Mouse (Mus musculus) liver, embryonic 15.5 days (tissue): ENCODE measurements around the gene Peak1. TPM values are rescaled to one million over a fixed set of nuclear protein-coding genes. Genes with fewer than 3 reads are reported as not detected.

Experiments
- ATAC-seq: fragments of 200-750 bp; cut with Nextera tagmentation; 2 replicates; pipeline ENCODE4 v1.8.0; 2017; ENCODE audit warnings: moderate number of reproducible peaks, mild to moderate bottlenecking, moderate library complexity; ENCODE audit not compliant: insufficient read depth
- H3K27ac ChIP-seq: fragments of 300-500 bp; sonication (generic); replicated peaks from 2 replicates; pipeline ENCODE4 v1.5.1; 2015; ENCODE audit warnings: mild to moderate bottlenecking, inconsistent platforms
- H3K27me3 ChIP-seq: fragments of 300-500 bp; sonication (generic); 2 replicates; pipeline ENCODE4 v1.6.1; 2015; ENCODE audit warnings: mild to moderate bottlenecking, inconsistent platforms
- H3K36me3 ChIP-seq: fragments of 300-500 bp; sonication (generic); replicated peaks from 2 replicates; pipeline ENCODE4 v1.6.1; 2015; ENCODE audit warnings: moderate library complexity, mild to moderate bottlenecking, inconsistent platforms
- H3K4me1 ChIP-seq: fragments of 300-500 bp; sonication (generic); replicated peaks from 2 replicates; pipeline ENCODE4 v1.6.1; 2015; ENCODE audit warnings: inconsistent platforms
- H3K4me2 ChIP-seq: fragments of 300-500 bp; sonication (generic); 2 replicates; pipeline ENCODE4 v1.6.1; 2015; ENCODE audit warnings: moderate library complexity, mild to moderate bottlenecking, inconsistent platforms
- H3K4me3 ChIP-seq: fragments of 300-500 bp; sonication (generic); replicated peaks from 2 replicates; pipeline ENCODE4 v1.5.1; 2015; ENCODE audit warnings: mild to moderate bottlenecking, inconsistent platforms
- H3K9ac ChIP-seq: fragments of 300-500 bp; sonication (generic); 2 replicates; pipeline ENCODE4 v1.6.1; 2015; ENCODE audit warnings: moderate library complexity, mild to moderate bottlenecking, inconsistent platforms
- H3K9me3 ChIP-seq: fragments of 300-500 bp; sonication (generic); replicated peaks from 2 replicates; pipeline ENCODE4 v1.6.1; 2016; ENCODE audit warnings: inconsistent platforms
- WGBS: fragments of 180-500 bp; shearing (Covaris S2); methylation state at CpG from one replicate; pipeline ENCODE4 v1.1.7; 2015; ENCODE audit warnings: mixed read lengths; ENCODE audit not compliant: insufficient replicate concordance; 5-methylcytosine and 5-hydroxymethylcytosine counted together
- polyA plus RNA-seq: library from polyadenylated mRNA; unstranded; fragments of >200 nt; fragmentation: Nextera tagmentation; extraction: Ambion mirVana; gene quantifications from 2 replicates; pipeline ENCODE4 v1.2.1, GENCODE M21; 2015

The Peak1 gene
- polyA plus RNA-seq, 1 experiment from 2014 or later: 2.4 TPM

DNA sequence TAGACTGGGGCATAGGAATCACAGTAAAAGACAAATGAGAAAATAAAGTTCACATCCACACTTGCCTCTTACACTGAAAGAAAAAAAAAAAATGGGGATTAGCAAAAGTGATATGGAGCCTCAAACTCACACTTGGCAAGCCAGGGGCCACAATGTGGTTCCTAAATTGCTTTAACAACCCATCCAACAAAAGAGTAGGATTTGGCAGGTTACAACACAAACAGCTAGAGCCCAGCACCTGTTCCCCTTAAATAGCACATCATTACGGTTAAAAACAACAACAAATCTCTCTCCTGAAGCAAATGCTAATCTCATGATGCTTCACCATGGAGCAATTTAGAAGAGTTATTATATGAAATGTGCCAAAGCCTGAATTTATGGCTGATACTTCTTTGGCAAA, 2.5 kb downstream of the Peak1 start:
- H3K36me3 ChIP-seq: no peaks in the 10 kb centered on the region
- peak overlapping the region; percentile 13; the same call in 1 of the 2 replicates for H3K4me2 ChIP-seq
- WGBS: 73% methylated on average over 1 of the region's 1 CpGs

DNA sequence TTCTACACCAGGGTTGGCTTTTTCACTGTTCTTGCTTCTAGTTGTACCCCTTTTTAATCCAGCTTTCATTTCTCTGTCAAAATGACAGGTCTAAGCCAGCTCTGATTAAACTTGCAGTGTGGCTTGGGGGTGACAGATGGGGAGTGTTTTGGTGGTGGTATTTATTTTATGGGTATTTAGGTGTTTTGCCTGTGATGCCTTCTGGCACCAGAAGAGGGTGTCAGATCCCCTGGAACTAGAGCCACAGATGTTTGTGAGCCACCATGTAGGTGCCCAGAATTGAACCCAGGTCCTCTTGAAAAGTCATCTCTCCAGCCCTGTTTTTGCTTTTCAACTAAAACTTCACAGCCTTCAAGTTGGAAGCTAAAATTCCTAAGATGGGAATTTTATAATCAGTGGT, 3.5 kb downstream of the Peak1 start:
- Histone ChIP-seq H3K27ac (no peak overlapping the region), H3K36me3 (no peaks in the 10 kb centered on the region), H3K4me3 (no peak overlapping the region), H3K4me2 (no peak overlapping the region), H3K4me1 (peaks cover 34% of the 10 kb centered on the region), H3K9ac (no peak overlapping the region), H3K9me3 (no peaks in the 10 kb centered on the region), H3K27me3 (no peaks in the 10 kb centered on the region)
- ATAC-seq: no peak

More for the DNA sequence above, 2.5 kb downstream of the Peak1 start:
- no peak overlapping the region for H3K27ac ChIP-seq
- H3K9me3 ChIP-seq: no peaks in the 10 kb centered on the region
- H3K27me3 ChIP-seq: no peaks in the 10 kb centered on the region
- no peak overlapping the region for H3K4me3 ChIP-seq
- H3K4me1 ChIP-seq: peaks cover 42% of the 10 kb centered on the region
- no peak for ATAC-seq
- no peak overlapping the region for H3K9ac ChIP-seq

DNA sequence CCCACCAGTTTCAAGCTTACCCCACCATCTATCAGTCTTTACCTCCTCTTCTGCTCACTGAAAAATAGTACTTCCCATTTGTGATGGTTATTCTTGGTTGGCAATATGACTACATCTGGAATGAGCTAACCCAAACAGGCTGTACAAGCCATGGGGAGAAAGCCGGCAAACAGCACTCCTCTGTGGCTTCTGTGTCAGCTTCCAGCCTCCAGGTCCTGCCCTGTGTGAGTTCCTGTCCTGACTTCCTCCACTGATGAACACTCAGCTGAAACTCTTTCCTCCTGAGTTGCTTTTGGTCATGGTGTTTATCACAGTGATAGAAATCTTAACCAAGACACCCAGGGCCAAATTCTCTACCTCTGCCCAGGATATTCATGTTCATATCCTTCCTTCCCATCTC, 5.2 kb downstream of the Peak1 start:
- Histone ChIP-seq H3K36me3 (no peaks in the 10 kb centered on the region), H3K4me2 (no peak overlapping the region), H3K4me1 (peaks cover 31% of the 10 kb centered on the region), H3K27ac (no peak overlapping the region), H3K9ac (no peak overlapping the region), H3K4me3 (no peak overlapping the region), H3K27me3 (no peaks in the 10 kb centered on the region), H3K9me3 (no peaks in the 10 kb centered on the region)
- WGBS: 16% methylated on average over 1 of the region's 1 CpGs
- ATAC-seq: no peak

DNA sequence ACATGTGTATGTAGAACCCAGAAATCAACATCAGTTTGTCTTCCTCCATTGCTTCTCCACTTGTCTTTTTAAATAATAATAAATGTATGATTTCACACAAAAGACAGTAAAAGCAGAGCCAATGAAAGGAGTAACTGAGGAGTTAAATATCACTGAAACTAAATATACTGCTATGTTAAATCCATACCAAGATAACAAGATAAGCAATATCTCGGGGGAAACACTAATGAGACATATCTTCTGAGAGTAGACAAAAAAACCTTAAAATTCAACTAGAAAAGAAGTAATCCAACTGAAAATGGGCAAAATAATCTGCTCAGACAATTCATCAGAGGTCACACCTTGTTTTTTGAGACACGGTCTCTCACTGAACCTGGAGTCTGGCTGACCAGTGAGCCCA, 7.9 kb downstream of the Peak1 start:
- no peak for ATAC-seq
- no peaks in the 10 kb centered on the region for H3K27me3 ChIP-seq
- H3K9me3 ChIP-seq: no peaks in the 10 kb centered on the region
- no peak overlapping the region for H3K9ac ChIP-seq
- H3K4me3 ChIP-seq: no peak overlapping the region
- WGBS: 34% methylated on average over 2 of the region's 2 CpGs
- H3K36me3 ChIP-seq: no peaks in the 10 kb centered on the region
- no peak overlapping the region for H3K4me2 ChIP-seq
- H3K4me1 ChIP-seq: 0 out of 2 replicates have a peak, but pooled peaks cover 5% of the 10 kb centered on the region
- H3K27ac ChIP-seq: no peak overlapping the region

DNA sequence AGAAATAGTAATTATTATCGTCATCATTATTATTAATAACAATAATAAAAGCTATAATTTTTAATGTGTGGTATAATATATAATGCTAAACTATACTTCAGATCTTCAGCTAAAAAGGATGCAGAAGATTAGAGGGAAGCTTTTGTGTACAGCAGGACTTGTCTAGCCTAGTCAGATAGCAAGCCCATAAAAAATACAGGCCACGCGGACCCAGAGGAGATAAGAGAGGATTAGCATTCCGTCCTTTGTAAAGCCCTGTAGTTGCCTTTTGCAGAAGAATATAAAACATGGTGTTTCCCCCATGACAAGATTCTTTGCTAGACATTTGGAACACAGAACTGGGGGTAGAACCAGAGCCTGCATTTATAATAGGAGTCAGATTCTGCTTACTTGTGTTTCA, 13.2 kb downstream of the Peak1 start:
- no peak overlapping the region for H3K27ac ChIP-seq
- no peaks in the 10 kb centered on the region for H3K27me3 ChIP-seq
- H3K36me3 ChIP-seq: no peaks in the 10 kb centered on the region
- no peaks in the 10 kb centered on the region for H3K9me3 ChIP-seq
- no peak overlapping the region for H3K9ac ChIP-seq
- H3K4me2 ChIP-seq: no peak overlapping the region
- WGBS: 36% methylated on average over 4 of the region's 4 CpGs
- no peak for ATAC-seq
- H3K4me1 ChIP-seq: no peaks in the 10 kb centered on the region
- H3K4me3 ChIP-seq: no peak overlapping the region

DNA sequence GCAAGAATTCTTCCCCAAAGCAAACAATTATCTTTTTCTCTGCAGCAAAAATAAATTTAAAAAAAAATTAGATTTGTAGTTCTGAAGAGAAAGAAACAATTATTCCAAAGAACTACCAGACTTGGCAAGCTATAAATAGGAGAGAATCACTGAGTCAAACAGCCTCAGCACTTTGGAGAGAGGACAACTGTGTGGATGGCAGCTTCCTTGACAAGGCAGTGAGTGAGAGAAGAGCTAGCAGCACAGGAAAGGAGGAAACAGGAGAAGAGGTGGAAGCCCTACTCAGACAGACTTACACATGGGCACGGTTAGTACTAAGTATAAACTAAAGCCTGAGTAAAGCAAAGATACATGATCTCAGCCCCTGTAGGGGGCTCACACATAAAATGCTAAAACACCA, 21.6 kb downstream of the Peak1 start:
- Histone ChIP-seq H3K9me3 (no peaks in the 10 kb centered on the region), H3K9ac (no peak overlapping the region), H3K4me1 (no peaks in the 10 kb centered on the region), H3K36me3 (no peaks in the 10 kb centered on the region), H3K27ac (no peak overlapping the region), H3K4me3 (no peak overlapping the region), H3K4me2 (no peak overlapping the region), H3K27me3 (no peaks in the 10 kb centered on the region)
- no peak for ATAC-seq
- 29% methylated on average over 1 of the region's 1 CpGs for WGBS

DNA sequence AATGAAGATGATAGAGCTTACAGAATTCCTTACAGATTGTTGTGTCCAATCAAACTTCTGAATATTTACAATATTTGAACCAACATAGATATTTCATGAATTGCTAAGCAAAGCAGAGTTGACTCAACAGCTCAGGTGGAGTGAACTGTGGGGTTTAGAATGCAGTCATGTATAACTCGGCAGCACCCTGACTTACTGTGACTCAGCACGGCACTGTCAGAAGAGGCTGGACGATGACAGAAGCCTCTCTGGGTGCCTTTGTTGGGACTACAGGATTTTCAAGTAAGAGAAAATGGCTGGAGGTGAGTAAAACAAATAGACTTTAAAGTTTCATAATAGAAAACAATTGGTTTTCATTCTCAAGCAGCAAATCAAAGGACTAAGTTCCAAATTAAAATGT, 25.0 kb downstream of the Peak1 start:
- 53% methylated on average over 3 of the region's 3 CpGs for WGBS
- no peak overlapping the region for H3K4me2 ChIP-seq
- ATAC-seq: no peak

DNA sequence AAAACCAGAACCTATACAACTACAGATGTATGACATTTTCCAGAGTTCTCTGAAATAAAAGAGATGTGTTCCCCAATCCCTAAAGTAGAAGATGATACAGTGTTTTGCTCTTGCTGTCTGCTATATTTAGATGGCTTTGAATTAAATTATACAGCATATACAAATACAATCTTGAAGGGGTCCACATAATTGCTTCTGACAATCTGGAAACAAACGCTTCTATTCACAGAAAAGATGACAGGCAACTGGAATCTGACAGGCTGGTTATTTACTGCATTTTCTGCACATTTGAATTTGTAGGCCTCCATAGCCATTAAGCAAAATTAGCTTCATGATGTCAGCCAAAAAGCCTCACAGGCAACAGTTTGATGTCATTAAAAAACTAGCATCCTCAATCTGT, 35.1 kb downstream of the Peak1 start:
- Histone ChIP-seq H3K27me3 (no peaks in the 10 kb centered on the region), H3K4me1 (no peaks in the 10 kb centered on the region), H3K9me3 (no peaks in the 10 kb centered on the region), H3K36me3 (no peaks in the 10 kb centered on the region), H3K27ac (no peak overlapping the region), H3K9ac (no peak overlapping the region), H3K4me3 (no peak overlapping the region), H3K4me2 (no peak overlapping the region)
- 58% methylated on average over 1 of the region's 1 CpGs for WGBS
- ATAC-seq: no peak

More for the DNA sequence above, 25.0 kb downstream of the Peak1 start:
- no peaks in the 10 kb centered on the region for H3K36me3 ChIP-seq
- H3K27ac ChIP-seq: no peak overlapping the region
- H3K4me3 ChIP-seq: no peak overlapping the region
- no peaks in the 10 kb centered on the region for H3K27me3 ChIP-seq
- H3K4me1 ChIP-seq: no peaks in the 10 kb centered on the region
- H3K9ac ChIP-seq: no peak overlapping the region
- no peaks in the 10 kb centered on the region for H3K9me3 ChIP-seq

DNA sequence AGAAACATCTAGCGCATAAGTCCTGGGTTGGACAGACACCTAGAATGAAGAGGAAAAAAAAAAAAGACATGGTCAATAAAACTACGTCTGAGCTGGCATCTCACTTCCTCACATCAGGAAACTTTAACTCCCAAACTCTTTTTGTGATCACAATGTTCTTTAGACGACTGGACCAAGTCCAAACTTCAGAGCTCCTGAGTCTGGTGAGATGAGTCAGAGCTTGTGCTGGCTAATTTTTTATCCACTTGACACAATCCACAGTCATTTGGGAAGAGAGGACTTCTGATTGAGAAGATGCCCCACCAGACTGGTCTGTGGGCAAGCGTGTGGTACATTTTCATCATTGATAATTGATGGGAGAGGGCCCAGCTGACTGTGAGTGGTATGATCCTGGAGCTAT, 43.5 kb downstream of the Peak1 start:
- no peaks in the 10 kb centered on the region for H3K36me3 ChIP-seq
- WGBS: 56% methylated on average over 4 of the region's 4 CpGs

DNA sequence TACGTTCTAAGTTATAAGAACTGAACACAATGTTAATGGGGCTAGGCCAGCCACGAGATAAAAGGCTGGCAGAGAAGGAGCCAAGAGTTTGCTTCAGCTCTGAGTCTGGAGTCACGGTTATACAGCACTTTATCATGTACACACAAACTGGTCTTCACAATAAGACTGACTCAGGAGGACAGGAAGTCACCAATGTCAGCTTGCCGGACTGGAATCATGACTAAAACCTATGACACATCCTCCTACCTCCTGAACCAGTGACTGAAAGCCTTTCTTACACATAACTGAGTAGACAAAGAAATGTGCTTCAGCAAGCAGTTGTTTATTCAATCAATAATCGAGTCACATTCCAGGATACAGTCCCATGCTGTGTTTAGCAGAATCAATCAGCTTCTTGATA, 47.2 kb downstream of the Peak1 start:
- no peaks in the 10 kb centered on the region for H3K4me1 ChIP-seq
- ATAC-seq: no peak
- no peaks in the 10 kb centered on the region for H3K36me3 ChIP-seq
- no peak overlapping the region for H3K4me2 ChIP-seq
- no peak overlapping the region for H3K9ac ChIP-seq
- no peaks in the 10 kb centered on the region for H3K27me3 ChIP-seq
- H3K27ac ChIP-seq: no peak overlapping the region
- WGBS: 33% methylated on average over 5 of the region's 5 CpGs
- H3K9me3 ChIP-seq: no peaks in the 10 kb centered on the region
- H3K4me3 ChIP-seq: no peak overlapping the region

More for the DNA sequence above, 43.5 kb downstream of the Peak1 start:
- H3K4me2 ChIP-seq: no peak overlapping the region
- H3K27ac ChIP-seq: no peak overlapping the region
- H3K27me3 ChIP-seq: no peaks in the 10 kb centered on the region
- no peak overlapping the region for H3K4me3 ChIP-seq
- no peaks in the 10 kb centered on the region for H3K4me1 ChIP-seq
- no peak overlapping the region for H3K9ac ChIP-seq
- ATAC-seq: no peak
- no peaks in the 10 kb centered on the region for H3K9me3 ChIP-seq

DNA sequence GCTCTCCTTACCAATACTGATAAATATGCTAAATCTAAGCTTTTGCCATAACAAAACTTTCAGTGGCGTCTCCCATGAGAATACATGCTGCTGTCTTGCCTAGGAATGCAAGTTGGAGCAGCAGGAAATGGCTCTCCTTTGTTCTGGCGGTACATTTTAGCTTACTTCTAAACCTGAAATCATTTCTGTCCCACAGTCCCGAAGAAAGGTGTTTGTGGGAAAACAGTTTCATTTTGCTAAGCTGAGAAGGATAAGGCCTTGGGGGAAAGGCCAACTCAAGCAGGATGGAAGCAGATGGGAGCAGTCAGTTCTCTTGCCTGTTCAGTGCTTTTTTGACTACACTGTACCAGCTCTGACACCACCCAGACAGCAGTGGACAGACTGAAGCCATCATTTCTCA, 49.1 kb downstream of the Peak1 start:
- Histone ChIP-seq H3K4me3 (no peak overlapping the region), H3K4me2 (no peak overlapping the region), H3K4me1 (no peaks in the 10 kb centered on the region), H3K36me3 (no peaks in the 10 kb centered on the region), H3K9ac (no peak overlapping the region), H3K27ac (no peak overlapping the region), H3K27me3 (no peaks in the 10 kb centered on the region), H3K9me3 (no peaks in the 10 kb centered on the region)
- 54% methylated on average over 3 of the region's 3 CpGs for WGBS
- ATAC-seq: no peak

DNA sequence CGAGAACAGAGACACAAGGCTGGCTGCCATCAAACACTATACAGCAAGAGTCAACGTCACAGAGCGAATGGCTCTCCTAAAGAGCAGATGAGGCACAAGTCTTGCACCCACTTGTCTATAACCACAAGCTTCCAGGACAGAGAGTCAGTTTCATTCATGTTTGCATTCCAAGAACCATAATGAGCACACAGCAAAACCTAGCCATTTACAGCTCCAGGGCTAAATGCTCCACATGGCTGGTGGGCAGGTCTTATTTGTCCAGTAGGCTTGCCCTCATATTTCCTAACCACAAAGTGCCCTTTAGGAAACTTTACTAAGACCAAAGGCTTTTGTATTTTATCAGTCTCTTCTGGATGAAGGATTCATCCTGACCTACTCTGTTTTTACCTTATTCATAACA, 54.6 kb downstream of the Peak1 start:
- no peaks in the 10 kb centered on the region for H3K4me1 ChIP-seq
- H3K4me3 ChIP-seq: no peak overlapping the region
- no peak for ATAC-seq
- no peak overlapping the region for H3K9ac ChIP-seq
- H3K36me3 ChIP-seq: no peaks in the 10 kb centered on the region
- no peaks in the 10 kb centered on the region for H3K9me3 ChIP-seq
- H3K27me3 ChIP-seq: no peaks in the 10 kb centered on the region
- WGBS: 78% methylated on average over 3 of the region's 3 CpGs
- H3K4me2 ChIP-seq: no peak overlapping the region
- no peak overlapping the region for H3K27ac ChIP-seq
